ENCODE assay signal across 10 mouse cellular contexts in the genomic region with DNA sequence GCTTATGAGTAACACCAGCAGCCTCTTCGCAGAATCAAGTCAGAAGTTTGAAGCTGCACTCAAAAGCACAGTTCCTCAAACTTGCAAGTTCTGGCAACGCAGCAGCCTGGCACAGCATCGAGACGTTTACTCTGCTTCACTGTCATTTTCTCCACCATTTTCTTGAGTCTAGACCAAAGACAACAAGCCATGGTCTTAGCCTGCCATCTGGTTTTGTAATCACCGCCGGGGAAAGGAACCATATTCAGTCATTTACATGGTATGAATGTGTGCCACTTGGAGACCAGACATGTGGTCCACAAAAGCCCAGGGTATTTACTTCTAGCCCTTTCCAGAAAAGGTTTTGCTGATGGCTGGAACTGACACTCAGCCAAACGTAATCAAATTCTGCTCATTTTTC.
"Had no signal": no experiment of that assay in that cellular context is flagged by ENCODE, and none has a peak within 500 bp of the region (broad histone marks: within the 10 kb centered on the region; RNA-seq: fewer than 3 reads in every experiment).

No protein-coding gene starts in this region.

- H3K9ac ChIP-seq: liver, embryonic 14.5 days; midbrain, embryonic 13.5 days; stomach, embryonic 15.5 days had no signal

- H3K36me3 ChIP-seq: midbrain, embryonic 13.5 days; stomach, embryonic 15.5 days had no signal

- H3K9me3 ChIP-seq: midbrain, embryonic 13.5 days; stomach, embryonic 15.5 days had no signal

- ATAC-seq: midbrain, embryonic 13.5 days had no signal

- H3K4me2 ChIP-seq: midbrain, embryonic 13.5 days; stomach, embryonic 15.5 days had no signal

- DNase-seq: kidney, postnatal 10 days; kidney, postnatal 4 days; lung, adult 18-20 months; right cerebral cortex, postnatal 14 days; thymus, postnatal 36 days had no signal

- H3K4me1 ChIP-seq: midbrain, embryonic 13.5 days; stomach, embryonic 15.5 days had no signal

- H3K27ac ChIP-seq: layer of hippocampus, adult 2 months; left cerebral cortex, adult 2 months; liver, embryonic 14.5 days; midbrain, embryonic 13.5 days; stomach, embryonic 15.5 days had no signal

- H3K4me3 ChIP-seq: layer of hippocampus, adult 2 months; left cerebral cortex, adult 2 months; midbrain, embryonic 13.5 days; stomach, embryonic 15.5 days had no signal

- H3K27me3 ChIP-seq: midbrain, embryonic 13.5 days; stomach, embryonic 15.5 days had no signal
